Mouse (Mus musculus) testis, postnatal 10 days (tissue): Measurements from ENCODE around the gene Gabrd.
"Not testable (repeated sequence)": the region's sequence is repeated elsewhere in the genome, so short reads cannot be mapped to it uniquely, and the experiment has no call there.

Experiments
- DNase-seq: peaks from one replicate; pipeline ENCODE4 v3.0.0; 2021; ENCODE audit warnings: low spot score

The Gabrd gene

DNA sequence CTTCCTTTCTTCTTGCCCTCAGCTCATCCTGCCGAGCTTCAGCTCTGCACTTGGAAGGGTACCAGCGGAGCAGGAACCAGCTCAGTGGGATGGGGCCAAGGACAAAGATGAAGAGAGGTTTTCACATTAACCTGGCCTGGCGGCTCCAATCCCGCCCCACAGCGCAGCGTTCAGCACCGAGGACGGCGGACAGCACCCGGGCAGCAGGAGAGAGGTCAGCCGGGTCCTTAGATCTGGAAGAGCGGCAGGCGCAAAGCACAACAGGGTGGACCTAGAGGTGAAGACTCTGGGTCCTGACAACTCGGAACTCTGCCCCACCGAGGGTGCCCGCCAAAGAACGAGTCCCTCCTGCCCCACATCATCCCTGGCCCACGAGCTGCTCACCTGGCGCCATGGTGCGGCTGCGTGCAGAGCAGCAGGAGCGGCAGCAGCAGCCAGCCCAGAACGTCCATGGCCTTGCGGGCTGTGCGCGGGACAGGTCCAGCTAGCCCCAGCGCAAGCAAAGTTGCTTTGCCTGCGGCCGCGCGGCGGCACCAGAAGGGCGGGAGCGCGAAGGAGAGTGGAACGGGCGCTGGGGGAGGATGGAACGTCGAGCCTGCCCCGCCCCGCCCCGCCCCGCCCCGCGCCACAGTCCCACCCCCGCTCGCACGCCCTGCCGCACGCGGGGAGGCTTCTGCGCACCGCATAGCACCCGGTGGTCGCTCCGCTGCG lies at the start of gene Gabrd:
TSS of gene Gabrd (minus strand) at position 602 of the 711 bp plus-strand sequence.
- DNase-seq = peak; percentile 89

GRCm38 (mm10) chr4:155442808-155443207 lies 44.9 kb upstream of the Gabrd start:
- DNase-seq = no peak

- no peak for DNase-seq
Observed at GRCm38 (mm10) chr4:155433993-155434392, 36.1 kb upstream of the Gabrd start.

DNA sequence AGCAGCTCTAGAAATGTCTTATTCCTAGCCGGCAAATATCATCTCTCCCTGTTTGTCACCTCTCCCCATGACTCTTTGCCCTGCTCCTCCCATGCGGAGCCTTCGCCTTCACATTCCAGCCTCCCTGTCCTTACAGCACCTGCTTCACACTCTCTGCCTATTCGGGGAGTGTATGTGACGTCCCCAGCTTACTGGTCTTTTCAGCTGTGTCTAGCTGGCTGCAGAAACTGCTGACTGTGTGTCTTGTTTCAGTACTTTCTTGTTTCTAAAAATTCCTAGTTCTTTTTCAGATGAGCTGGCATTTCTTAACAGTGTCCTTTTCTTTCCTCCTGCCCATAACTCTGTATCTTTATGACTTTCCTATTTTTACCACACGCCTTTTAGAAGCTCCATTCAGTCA lies 34.4 kb upstream of the Gabrd start:
- no peak for DNase-seq

DNA sequence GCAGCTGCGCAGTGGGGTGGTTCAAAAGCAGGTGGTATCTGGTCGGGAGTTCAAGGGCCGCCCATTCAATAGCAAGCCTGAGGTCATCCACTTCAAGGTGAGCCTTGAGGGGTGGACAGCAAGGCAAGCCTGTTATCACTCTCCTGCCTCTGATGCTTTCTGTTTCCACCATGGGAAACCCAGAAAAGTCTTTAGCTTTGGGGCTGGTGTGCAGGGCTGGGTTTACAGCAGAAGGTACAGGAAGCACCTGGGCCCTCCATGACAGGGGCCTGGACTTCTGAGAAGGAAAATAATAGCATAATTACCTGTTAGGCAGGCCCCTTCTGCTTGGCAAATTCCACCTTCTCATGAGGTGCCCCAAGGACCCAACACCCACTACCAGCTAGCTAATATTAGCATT lies 31.3 kb upstream of the Gabrd start:
- DNase-seq = no peak

DNA sequence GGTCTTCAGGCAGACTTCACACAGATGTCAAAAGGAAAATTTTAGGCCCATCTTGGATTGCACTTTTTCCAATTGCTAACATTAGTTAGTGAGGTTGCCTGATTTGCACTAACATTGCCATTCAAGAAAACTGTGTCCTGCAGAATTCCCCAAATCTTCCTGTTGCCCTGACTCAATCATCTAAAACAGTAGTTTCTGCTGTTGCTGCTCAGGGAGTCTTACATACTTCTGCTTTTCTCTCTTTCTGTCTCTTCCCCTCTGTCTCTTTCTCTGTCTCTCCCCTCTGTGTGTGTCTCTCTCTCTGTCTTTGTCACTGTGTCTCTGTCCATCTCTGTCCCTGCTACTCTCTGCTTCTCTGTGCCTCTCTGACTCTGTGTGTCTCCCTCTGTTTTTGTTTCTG lies 30.5 kb upstream of the Gabrd start:
- DNase-seq = no peak

DNA sequence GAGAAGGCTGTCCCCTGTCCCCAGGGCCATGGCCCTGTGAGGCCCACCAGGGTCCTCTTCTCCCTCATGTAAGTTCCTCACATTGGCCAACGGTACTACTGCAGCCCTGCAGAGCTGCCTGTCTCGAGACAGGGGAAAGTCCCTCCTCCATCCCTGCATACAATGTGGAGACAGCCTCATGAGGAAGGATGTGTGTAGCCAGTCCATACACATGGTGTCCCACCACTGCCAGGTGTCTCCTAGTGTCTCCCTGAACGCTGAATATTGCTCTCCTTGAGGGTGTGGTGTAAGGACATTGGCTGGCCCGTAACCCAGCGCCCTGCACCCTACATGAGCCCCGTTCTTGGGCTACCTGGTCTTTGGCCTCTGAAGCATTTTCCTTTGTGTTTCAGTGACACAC lies 28.4 kb upstream of the Gabrd start:
- no peak for DNase-seq

GRCm38 (mm10) chr4:155423988-155424387 lies 26.1 kb upstream of the Gabrd start:
- DNase-seq = no peak

DNA sequence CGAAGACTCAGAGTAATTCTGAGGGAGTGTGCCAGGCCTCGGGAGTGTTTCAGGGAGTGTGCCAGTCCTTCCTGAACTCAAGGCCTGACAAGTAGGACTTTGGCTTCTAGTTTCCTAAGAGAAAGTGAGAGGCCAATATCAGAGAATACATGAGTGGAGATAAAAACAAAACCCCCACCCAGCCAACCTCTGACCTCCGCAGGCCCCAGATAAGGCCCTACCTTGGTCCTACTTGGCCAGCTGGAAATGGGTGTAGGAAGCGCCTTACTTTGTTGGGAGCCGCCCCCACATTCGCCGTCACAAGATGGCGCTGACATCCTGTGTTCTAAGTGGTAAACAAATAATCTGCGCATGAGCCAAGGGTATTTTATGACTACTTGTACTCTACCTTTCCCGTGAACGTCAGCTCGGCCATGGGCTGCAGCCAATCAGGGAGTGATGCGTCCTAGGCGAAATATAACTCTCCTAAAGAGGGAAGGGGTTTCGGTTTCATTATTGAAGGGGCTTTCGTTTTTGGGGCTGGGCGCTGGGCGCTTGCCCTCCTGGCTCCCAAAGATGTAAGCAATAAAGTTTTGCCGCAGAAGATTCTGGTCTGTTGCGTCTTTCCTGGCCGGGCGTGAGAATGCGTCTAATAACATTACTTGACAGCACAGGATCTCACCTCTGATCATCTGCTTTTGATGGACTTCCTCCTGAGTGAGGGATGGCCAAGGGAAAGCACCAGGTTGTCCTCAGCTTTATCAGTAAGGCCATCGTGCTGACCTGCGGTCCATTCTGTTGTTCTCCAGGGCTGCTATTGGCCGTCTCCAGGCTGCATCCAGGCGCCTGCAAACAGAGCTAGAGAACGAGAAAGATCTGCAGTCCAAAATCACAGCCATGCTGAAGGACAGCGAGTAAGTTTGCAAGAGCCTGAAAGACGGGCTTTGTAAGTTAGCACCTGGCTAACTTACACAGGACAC lies 23.8 kb upstream of the Gabrd start:
- DNase-seq = not testable (repeated sequence)

GRCm38 (mm10) chr4:155420137-155420536 lies 22.2 kb upstream of the Gabrd start:
- DNase-seq = no peak

DNA sequence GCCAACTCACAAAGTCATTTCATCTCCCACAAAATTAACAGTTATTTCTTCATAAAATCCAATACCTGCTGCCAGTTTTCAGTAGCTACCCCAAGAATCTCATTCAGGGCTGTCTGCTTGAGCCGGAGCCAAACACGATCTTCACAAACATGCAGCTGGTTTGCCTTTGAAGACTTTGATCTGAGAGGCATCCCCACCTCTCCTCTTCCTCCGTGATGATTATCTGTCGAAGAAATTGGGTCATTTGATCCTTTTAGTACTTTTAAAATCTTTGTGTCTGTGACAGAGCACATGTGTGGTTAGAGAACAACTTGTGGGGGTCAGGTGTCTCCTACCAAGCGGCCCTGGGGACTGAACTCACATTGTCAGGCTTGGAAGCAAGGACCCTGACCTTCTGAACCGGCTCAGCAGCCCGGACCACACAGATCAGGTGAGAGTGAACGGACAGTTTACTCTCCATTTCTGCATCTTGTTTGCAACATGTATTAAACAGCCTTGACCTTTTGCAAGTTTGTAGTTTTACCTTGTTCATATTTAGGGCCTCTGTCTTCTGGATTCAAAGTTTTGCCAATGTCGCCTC lies 16.8 kb upstream of the Gabrd start:
- no peak for DNase-seq

DNA sequence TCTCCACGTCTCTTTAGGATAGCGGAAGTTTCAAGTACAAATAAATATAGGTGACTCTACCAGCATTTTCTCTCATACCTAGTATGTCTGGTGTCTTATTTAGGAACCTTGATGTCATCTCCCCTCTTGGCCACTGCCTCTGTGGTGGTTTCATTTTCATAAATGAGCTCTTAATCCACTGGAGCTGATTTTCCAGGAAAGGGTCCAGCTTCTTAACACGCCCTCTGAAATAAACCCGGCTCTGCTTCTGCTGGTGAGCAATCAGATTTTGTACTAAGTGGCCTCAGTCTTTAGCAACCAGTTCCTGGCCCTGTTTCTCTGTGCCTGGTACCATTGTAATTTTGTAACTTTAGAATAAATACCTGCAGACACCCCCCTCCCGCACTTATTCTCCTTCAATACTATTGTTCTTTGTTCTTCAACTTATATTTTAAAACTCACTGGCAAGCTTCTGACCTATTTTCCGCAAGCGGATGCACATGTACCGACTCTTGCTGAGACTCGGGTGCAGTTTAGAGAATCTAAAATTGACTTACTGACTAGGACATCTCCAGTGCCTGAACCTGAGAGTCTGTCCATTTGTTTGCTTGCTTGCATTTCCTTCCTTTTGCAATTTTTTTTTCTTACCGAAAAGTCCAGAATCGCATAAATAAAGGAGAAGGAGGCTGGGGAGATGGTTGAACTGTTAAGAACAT lies 15.9 kb upstream of the Gabrd start:
- no peak for DNase-seq

DNA sequence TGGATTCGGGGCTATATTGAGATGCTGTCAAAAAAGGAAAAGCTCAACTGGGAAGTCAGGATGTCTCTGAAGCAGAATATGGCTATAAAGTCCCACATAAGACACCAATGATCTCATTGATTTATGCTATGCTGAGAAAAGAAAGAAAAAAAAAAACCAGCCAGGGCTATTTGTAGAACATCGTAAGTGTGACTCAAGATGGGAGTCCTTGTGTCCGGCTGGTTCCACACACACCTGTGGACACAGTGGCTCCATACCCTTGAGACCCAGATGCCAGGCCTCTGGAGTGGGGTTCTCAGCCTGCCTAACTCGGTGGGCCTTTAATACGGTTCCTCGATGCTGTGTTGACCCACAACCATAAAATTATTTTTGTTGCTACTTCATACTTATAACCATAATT lies 14.2 kb upstream of the Gabrd start:
- no peak for DNase-seq

DNA sequence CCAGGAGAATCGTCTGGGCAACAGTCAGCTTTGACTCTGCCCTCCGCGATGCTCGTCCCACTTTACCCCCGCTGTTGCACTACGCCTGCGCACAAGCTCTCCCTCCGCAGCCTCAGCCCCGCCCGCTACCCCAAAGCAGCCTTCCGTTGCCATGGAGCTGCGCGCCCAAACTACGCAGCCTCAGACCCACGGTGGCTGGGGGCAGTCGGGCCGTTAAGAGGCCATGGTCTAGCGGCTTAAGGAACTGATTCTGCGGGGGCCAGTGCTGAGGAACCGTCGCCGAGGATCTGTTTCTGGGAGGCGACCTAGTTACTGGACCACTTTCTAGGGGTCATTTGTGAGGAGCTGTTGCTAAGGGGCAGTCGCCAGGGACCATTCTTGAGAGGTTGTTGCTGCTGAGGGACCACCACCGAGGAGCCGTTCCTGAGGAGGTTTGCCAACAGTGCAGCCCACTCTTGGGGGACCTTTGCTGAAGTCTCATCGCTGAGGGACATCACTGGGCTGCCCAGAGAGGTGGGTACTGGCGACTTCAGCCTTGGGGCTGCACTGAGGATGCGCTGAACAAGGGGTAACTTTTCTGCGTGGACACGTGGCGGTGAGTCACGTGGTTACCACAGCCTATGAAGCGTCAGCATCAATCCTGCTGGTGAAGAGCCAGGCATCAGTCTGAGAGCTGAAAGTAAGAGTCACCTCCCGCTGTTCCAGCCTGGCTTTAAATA lies 11.3 kb upstream of the Gabrd start, which contains the start of gene Cfap74:
TSS of gene Cfap74 (plus strand) at position 133 of the 719 bp plus-strand sequence.
- peak; percentile 79 for DNase-seq

DNA sequence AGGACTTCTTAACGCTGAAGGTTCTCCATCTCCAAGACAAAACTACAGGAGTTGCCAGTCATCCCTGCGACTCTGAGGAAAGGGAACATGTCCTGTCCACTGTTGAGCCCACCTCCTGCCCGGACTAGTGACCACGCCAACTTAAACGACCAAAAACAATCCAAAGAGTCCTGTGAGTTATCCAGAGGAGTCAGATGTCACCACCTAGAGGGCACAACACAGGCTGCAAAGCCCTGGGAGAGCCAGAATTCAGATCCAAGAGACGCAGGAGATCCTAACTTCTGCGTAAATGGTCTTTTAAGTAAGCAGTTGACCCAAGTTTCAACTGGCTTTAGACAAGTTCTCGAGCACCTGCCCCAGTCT lies 10.8 kb upstream of the Gabrd start:
- DNase-seq = no peak

DNA sequence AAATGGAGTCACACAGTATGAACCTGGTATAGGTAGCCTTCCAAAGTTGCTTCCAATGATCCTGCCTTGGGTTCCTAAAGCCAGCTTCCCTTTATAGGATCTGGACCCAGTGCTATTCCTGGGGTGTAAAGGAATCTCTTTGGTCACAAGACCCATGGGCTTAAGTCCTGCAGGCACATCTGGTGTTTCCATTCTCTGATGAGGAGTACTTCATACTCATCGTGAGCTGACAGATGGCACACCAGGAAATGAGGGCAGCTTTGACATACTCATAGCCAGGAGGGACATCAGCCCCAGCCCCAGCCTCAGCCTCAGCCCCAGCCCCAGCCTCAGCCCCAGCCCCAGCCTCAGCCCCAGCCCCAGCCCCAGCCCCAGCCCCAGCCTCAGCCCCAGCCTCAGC lies 4.6 kb upstream of the Gabrd start:
- no peak for DNase-seq

DNA sequence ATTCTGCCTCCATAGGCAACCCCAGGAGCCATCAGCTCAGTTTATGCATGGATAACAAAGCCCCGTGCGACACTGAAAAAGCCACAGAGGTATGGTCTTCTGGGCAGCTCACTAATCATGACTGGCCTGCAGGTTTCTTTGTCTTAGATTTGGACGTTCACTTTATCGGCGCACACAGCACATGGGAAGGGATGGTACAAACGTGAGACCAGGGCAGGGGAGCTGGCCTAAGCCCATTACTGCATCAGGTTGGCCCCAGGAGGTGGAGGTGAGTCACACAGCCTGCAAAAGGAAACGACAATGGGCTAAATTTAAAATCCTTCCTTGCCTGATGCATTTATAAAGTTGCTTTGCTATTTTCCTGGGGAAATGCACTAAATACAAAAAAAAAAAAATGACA lies 3.2 kb upstream of the Gabrd start:
- no peak for DNase-seq

- DNase-seq = no peak
Observed at GRCm38 (mm10) chr4:155398222-155398540, 269 bp upstream of the Gabrd start.

GRCm38 (mm10) chr4:155396751-155397150 lies 1.2 kb downstream of the Gabrd start:
- DNase-seq = no peak

DNA sequence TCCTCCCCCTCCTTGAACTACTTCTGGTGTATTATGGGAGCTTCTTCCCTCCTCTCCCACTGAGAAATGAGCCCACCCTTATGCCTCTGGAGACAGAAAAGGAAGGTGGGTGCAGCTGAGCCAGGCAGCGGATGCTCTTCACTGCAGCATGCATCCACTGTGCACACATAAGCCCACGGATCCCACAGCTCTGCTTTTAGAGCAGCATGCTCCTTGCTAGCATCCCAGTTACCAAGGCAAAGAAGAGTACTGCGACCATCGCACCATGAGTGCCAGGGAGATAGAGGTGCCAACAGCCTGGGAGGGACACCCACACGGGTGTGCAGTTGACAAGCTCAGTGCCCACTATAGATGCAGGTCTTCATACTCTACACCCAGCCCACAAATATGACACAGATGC lies 2.4 kb downstream of the Gabrd start:
- DNase-seq = no peak

DNA sequence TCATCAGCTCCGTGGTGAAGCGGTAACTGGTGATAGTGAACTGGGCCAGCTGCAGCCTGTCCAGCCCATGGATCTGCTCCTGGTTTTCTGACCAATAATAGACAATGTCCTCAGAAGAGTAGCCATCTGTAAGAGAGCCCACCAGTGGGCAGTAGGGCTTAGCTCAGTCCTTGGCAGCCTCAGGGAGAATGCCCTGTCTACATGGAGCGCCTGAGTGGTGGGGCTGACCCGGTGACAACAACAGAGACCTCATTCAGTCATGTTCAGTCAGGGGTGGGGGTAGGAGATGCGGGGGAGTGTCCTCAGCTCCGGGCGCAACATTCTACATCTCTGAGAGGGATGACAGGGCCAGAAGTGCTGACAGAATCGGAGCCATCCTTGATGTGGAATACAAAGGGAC lies 10.7 kb downstream of the Gabrd start:
- DNase-seq = no peak

DNA sequence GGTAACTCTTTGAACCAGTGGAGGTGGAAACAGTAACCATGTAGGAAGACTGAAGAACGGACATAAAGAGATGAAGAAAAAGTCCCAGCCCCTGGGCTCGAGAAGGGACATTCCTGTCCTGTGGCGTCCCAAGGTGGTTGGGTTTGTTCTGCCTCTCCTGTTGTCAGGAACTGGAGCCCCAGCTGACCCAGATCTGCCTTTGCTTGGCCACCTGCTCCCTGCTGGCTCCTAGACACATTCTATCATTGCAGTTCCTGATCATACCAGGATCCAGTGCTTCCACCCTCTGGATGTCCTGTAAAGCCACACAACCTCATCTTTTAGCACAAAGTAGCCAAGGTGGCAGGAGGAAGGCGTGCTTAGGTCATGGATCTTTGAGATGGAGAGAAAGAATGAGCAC lies 14.6 kb downstream of the Gabrd start:
- no peak for DNase-seq
